Mouse (Mus musculus): ENCODE results near the gene Trim52. TPM values are rescaled to one million over a fixed set of nuclear protein-coding genes. Genes with fewer than 3 reads are reported as not detected.

The Trim52 gene
- total RNA-seq, 2 experiments from 2014 or later, result not detected

- DNase-seq (ENCODE audit: low spot score in 2 of 2), result no peak
- intact Hi-C loops (cut with DNase I), result no loop called here
Observed at GRCm38 (mm10) chr14:106183985-106184384, 78.0 kb downstream of the Trim52 start.

Other genes with a start within 250 kb of the Trim52 start
- 10 to 100 TPM; 76.6 to 90.0 TPM for gene Spry2, start 209.4 kb upstream of the Trim52 start, total RNA-seq (2021)

All from left cerebral cortex, postnatal 14 days (tissue).